Mouse (Mus musculus): ENCODE measurements at regions not wholly inside any gene's neighbourhood (a gene's known extent, or its start where the extent isn't known, plus 50 kb on each side); places are given as distances from the start of the nearest gene placed in this dataset.
A peak's percentile ranks its signal among the peaks of the same experiment; 100 is the strongest.

DNA sequence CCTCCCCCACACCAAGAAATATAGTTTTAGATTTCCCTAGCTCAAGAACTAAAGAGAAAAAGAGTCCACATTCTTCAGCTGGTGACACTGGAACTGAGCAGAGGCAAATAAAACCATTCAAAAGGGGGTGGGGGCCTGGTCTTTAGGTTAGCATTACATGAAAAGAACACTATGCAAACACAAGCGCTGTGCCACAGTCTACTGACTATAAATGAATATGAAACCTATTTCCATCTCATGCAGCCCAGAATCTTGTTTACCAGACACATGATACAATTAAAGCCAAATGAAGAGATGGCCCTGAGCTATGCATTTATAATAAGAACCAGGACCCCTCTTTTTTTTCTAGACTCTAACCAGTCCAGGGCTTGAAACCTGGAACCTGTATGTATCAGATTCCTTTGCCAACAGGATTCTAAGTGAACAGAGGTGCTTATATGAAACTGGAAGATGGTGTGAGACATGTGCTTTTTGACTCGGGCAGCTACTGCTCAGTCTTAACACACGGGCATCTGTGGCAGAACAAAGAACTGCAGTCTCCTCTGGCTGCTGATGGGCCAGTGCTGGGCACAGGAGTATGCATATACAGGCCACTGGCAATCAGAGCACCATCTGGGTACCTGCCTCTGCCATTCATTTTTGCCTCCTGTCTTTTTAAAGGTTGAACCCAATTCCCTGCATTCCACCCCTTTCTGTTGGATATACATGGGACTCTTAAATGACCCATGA, 308.5 kb downstream of the Sox4 start:
- no peak overlapping the region for H3K4me2 ChIP-seq
- H3K27me3 ChIP-seq = no peaks in the 10 kb centered on the region
- H3K9ac ChIP-seq = no peak overlapping the region
- no peak overlapping the region for H3K4me3 ChIP-seq
- H3K36me3 ChIP-seq = no peaks in the 10 kb centered on the region
- H3K27ac ChIP-seq (replicated peaks) = no peak overlapping the region; the same call in 1 of the 2 replicates
- 0 out of 2 replicates have a peak, but pooled peaks have one; percentile 56 for ATAC-seq (ENCODE audit: low FRiP score, low read depth)
- 66% methylated on average over 3 of the region's 3 CpGs for WGBS
- H3K9me3 ChIP-seq = no peaks in the 10 kb centered on the region
- no peaks in the 10 kb centered on the region for H3K4me1 ChIP-seq (replicated peaks)

GRCm38 (mm10) chr13:28640826-28641225, 312.7 kb downstream of the Sox4 start:
- WGBS = 84% methylated on average over 1 of the region's 1 CpGs
- H3K27ac ChIP-seq (replicated peaks) = no peak overlapping the region
- no peak overlapping the region for H3K9ac ChIP-seq
- H3K27me3 ChIP-seq = no peaks in the 10 kb centered on the region
- H3K36me3 ChIP-seq = no peaks in the 10 kb centered on the region
- no peak for ATAC-seq (ENCODE audit: low FRiP score, low read depth)
- H3K4me1 ChIP-seq (replicated peaks) = no peaks in the 10 kb centered on the region
- no peaks in the 10 kb centered on the region for H3K9me3 ChIP-seq
- H3K4me2 ChIP-seq = no peak overlapping the region
- H3K4me3 ChIP-seq = no peak overlapping the region

GRCm38 (mm10) chr13:28635230-28635950, 318.1 kb downstream of the Sox4 start:
- Histone ChIP-seq H3K4me1 (replicated peaks) (peaks cover 6% of the 10 kb centered on the region; the same call in 1 of the 2 replicates), H3K4me2 (no peak overlapping the region), H3K27ac (replicated peaks) (no peak overlapping the region), H3K27me3 (no peaks in the 10 kb centered on the region), H3K4me3 (no peak overlapping the region), H3K36me3 (no peaks in the 10 kb centered on the region), H3K9ac (no peak overlapping the region), H3K9me3 (no peaks in the 10 kb centered on the region)
- 79% methylated on average over 3 of the region's 3 CpGs for WGBS
- no peak for ATAC-seq (ENCODE audit: low FRiP score, low read depth)

GRCm38 (mm10) chr13:28633541-28634041, 319.9 kb downstream of the Sox4 start:
- H3K4me1 ChIP-seq (replicated peaks) = peaks cover 15% of the 10 kb centered on the region
- H3K9me3 ChIP-seq = no peaks in the 10 kb centered on the region
- WGBS = 29% methylated on average over 5 of the region's 5 CpGs
- H3K27ac ChIP-seq (replicated peaks) = no peak overlapping the region
- no peaks in the 10 kb centered on the region for H3K36me3 ChIP-seq
- no peak overlapping the region for H3K4me2 ChIP-seq
- no peak overlapping the region for H3K4me3 ChIP-seq
- ATAC-seq (ENCODE audit: low FRiP score, low read depth) = no peak; the same call in 1 of the 2 replicates
- no peak overlapping the region for H3K9ac ChIP-seq
- no peaks in the 10 kb centered on the region for H3K27me3 ChIP-seq

- no peaks in the 10 kb centered on the region for H3K27me3 ChIP-seq
These were observed 323.8 kb downstream of the Sox4 start for GRCm38 (mm10) chr13:28629431-28630331.

GRCm38 (mm10) chr13:28628751-28629150, 324.8 kb downstream of the Sox4 start:
- Histone ChIP-seq H3K4me3 (no peak overlapping the region), H3K9me3 (no peaks in the 10 kb centered on the region), H3K36me3 (no peaks in the 10 kb centered on the region), H3K27ac (replicated peaks) (no peak overlapping the region), H3K9ac (no peak overlapping the region), H3K4me1 (replicated peaks) (peaks cover 13% of the 10 kb centered on the region), H3K4me2 (no peak overlapping the region), H3K27me3 (no peaks in the 10 kb centered on the region)
- no peak for ATAC-seq (ENCODE audit: low FRiP score, low read depth)
- WGBS = 64% methylated on average over 8 of the region's 8 CpGs

More at GRCm38 (mm10) chr13:28629431-28630331, 323.8 kb downstream of the Sox4 start:
- H3K36me3 ChIP-seq = no peaks in the 10 kb centered on the region
- WGBS = 51% methylated on average over 9 of the region's 9 CpGs
- H3K27ac ChIP-seq (replicated peaks) = peak overlapping the region; percentile 64
- no peak overlapping the region for H3K9ac ChIP-seq
- no peak overlapping the region for H3K4me3 ChIP-seq
- H3K4me1 ChIP-seq (replicated peaks) = peaks cover 15% of the 10 kb centered on the region
- ATAC-seq (ENCODE audit: low FRiP score, low read depth) = peak; percentile 37; the same call in 1 of the 2 replicates
- H3K9me3 ChIP-seq = no peaks in the 10 kb centered on the region
- no peak overlapping the region for H3K4me2 ChIP-seq

GRCm38 (mm10) chr13:28618961-28619360, 334.6 kb downstream of the Sox4 start:
- Histone ChIP-seq H3K36me3 (no peaks in the 10 kb centered on the region), H3K4me1 (replicated peaks) (no peaks in the 10 kb centered on the region; the same call in 1 of the 2 replicates), H3K4me3 (no peak overlapping the region), H3K27me3 (no peaks in the 10 kb centered on the region), H3K9ac (no peak overlapping the region), H3K4me2 (no peak overlapping the region), H3K9me3 (no peaks in the 10 kb centered on the region), H3K27ac (replicated peaks) (no peak overlapping the region)
- ATAC-seq (ENCODE audit: low FRiP score, low read depth) = no peak
- WGBS = 29% methylated on average over 3 of the region's 3 CpGs

GRCm38 (mm10) chr13:28617503-28617902, 336.0 kb downstream of the Sox4 start:
- Histone ChIP-seq H3K4me3 (no peak overlapping the region), H3K9ac (no peak overlapping the region), H3K4me1 (replicated peaks) (no peaks in the 10 kb centered on the region; the same call in 1 of the 2 replicates), H3K27ac (replicated peaks) (no peak overlapping the region), H3K36me3 (no peaks in the 10 kb centered on the region), H3K27me3 (no peaks in the 10 kb centered on the region), H3K4me2 (no peak overlapping the region), H3K9me3 (no peaks in the 10 kb centered on the region)
- 90% methylated on average over 4 of the region's 4 CpGs for WGBS
- ATAC-seq (ENCODE audit: low FRiP score, low read depth) = no peak

DNA sequence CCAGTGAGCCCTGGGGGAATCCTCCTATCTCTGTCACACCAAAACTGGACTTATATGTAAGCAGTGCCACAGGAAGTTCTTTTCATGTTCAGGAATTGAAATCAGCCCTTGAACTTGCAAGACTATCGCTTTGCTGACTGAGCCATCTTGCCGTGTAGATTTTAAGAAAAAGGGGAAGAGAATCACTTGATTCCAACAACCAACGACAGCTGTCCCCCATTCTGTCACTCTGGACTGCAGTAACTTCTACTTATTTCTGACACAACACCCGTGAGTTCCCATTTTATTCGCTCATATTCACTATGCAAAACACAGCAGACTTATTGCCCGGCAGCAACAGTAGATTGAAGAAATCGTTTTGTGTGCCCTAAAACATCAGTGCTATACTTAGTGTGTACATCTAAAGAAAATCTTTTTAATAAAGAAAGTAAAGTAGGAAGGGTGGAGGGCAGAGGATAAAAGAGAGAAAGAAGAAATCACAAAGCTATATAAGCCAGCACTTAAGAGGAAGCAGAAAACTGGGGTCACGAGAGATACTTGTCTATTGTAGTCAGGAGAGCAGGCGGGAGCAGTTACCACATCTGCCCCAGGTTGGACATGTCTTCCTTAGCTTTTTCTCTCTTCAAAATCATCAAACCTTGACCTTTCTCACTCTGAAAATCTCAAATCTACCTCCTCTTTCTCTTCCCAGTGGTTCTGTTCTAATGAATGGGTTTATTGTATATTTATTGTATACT, 336.7 kb downstream of the Sox4 start:
- Histone ChIP-seq H3K27ac (replicated peaks) (no peak overlapping the region), H3K4me3 (no peak overlapping the region), H3K36me3 (no peaks in the 10 kb centered on the region), H3K27me3 (no peaks in the 10 kb centered on the region), H3K4me2 (no peak overlapping the region), H3K9ac (no peak overlapping the region), H3K9me3 (no peaks in the 10 kb centered on the region), H3K4me1 (replicated peaks) (no peaks in the 10 kb centered on the region; the same call in 1 of the 2 replicates)
- no peak for ATAC-seq (ENCODE audit: low FRiP score, low read depth)
- WGBS = 88% methylated on average over 9 of the region's 9 CpGs

GRCm38 (mm10) chr13:28607551-28608114, 345.9 kb downstream of the Sox4 start:
- H3K9me3 ChIP-seq = no peaks in the 10 kb centered on the region
- H3K9ac ChIP-seq = no peak overlapping the region
- H3K27ac ChIP-seq (replicated peaks) = no peak overlapping the region; the same call in 1 of the 2 replicates
- no peak overlapping the region for H3K4me3 ChIP-seq
- ATAC-seq (ENCODE audit: low FRiP score, low read depth) = no peak
- no peaks in the 10 kb centered on the region for H3K27me3 ChIP-seq
- H3K4me1 ChIP-seq (replicated peaks) = no peaks in the 10 kb centered on the region
- no peaks in the 10 kb centered on the region for H3K36me3 ChIP-seq
- no peak overlapping the region for H3K4me2 ChIP-seq
- WGBS = 60% methylated on average over 6 of the region's 6 CpGs

GRCm38 (mm10) chr13:28606651-28607050, 346.9 kb downstream of the Sox4 start:
- Histone ChIP-seq H3K9ac (no peak overlapping the region), H3K9me3 (no peaks in the 10 kb centered on the region), H3K4me3 (no peak overlapping the region), H3K27me3 (no peaks in the 10 kb centered on the region), H3K27ac (replicated peaks) (no peak overlapping the region), H3K4me2 (no peak overlapping the region), H3K36me3 (no peaks in the 10 kb centered on the region), H3K4me1 (replicated peaks) (no peaks in the 10 kb centered on the region)
- 83% methylated on average over 1 of the region's 1 CpGs for WGBS
- ATAC-seq (ENCODE audit: low FRiP score, low read depth) = no peak

All from hindbrain, embryonic 15.5 days (tissue).